Mouse (Mus musculus): Measurements from ENCODE around the gene Pitpnm2. TPM values are rescaled to one million over a fixed set of nuclear protein-coding genes. Genes with fewer than 3 reads are reported as not detected.

Pitpnm2 gene
- polyA plus RNA-seq, 1 experiment from 2014 or later: 3.1 TPM

GRCm38 (mm10) chr5:124204127-124204794, 45.3 kb downstream of the Pitpnm2 start:
- no peak overlapping the region for H3K4me3 ChIP-seq (replicated peaks)
- H3K36me3 ChIP-seq: no peaks in the 10 kb centered on the region
- no peak for ATAC-seq
- peaks cover 56% of the 10 kb centered on the region for H3K4me1 ChIP-seq (replicated peaks)
- no peak overlapping the region for H3K4me2 ChIP-seq (replicated peaks)
- 72% methylated on average over 9 of the region's 9 CpGs for WGBS
- peak overlapping the region; percentile 9; the same call in 1 of the 2 replicates for H3K27ac ChIP-seq
- no peaks in the 10 kb centered on the region for H3K27me3 ChIP-seq (replicated peaks)
- no peak overlapping the region for H3K9ac ChIP-seq
- no peaks in the 10 kb centered on the region for H3K9me3 ChIP-seq

- peaks cover 60% of the 10 kb centered on the region for H3K4me1 ChIP-seq (replicated peaks)
- H3K4me3 ChIP-seq (replicated peaks): no peak overlapping the region
- 0 out of 2 replicates have a peak overlapping the region, but pooled peaks have one; percentile 5 for H3K27ac ChIP-seq
- no peak overlapping the region for H3K4me2 ChIP-seq (replicated peaks)
- no peak for ATAC-seq
- 84% methylated on average over 4 of the region's 4 CpGs for WGBS
- H3K9me3 ChIP-seq: no peaks in the 10 kb centered on the region
- no peaks in the 10 kb centered on the region for H3K36me3 ChIP-seq
- H3K9ac ChIP-seq: no peak overlapping the region
- H3K27me3 ChIP-seq (replicated peaks): no peaks in the 10 kb centered on the region
These were observed 46.3 kb downstream of the Pitpnm2 start for GRCm38 (mm10) chr5:124203251-124203650.

- ATAC-seq: no peak
- no peak overlapping the region for H3K9ac ChIP-seq
- 51% methylated on average over 4 of the region's 4 CpGs for WGBS
- no peak overlapping the region for H3K27ac ChIP-seq
- H3K27me3 ChIP-seq (replicated peaks): no peaks in the 10 kb centered on the region
- no peak overlapping the region for H3K4me3 ChIP-seq (replicated peaks)
- no peaks in the 10 kb centered on the region for H3K9me3 ChIP-seq
- no peaks in the 10 kb centered on the region for H3K36me3 ChIP-seq
- no peak overlapping the region for H3K4me2 ChIP-seq (replicated peaks)
- peaks cover 49% of the 10 kb centered on the region for H3K4me1 ChIP-seq (replicated peaks)
These were observed 47.5 kb downstream of the Pitpnm2 start for GRCm38 (mm10) chr5:124202071-124202470.

- Histone ChIP-seq H3K36me3 (no peaks in the 10 kb centered on the region), H3K9me3 (no peaks in the 10 kb centered on the region), H3K9ac (no peak overlapping the region), H3K27ac (no peak overlapping the region), H3K27me3 (replicated peaks) (no peaks in the 10 kb centered on the region), H3K4me3 (replicated peaks) (no peak overlapping the region), H3K4me2 (replicated peaks) (no peak overlapping the region), H3K4me1 (replicated peaks) (peaks cover 44% of the 10 kb centered on the region)
- ATAC-seq: no peak
- 46% methylated on average over 2 of the region's 2 CpGs for WGBS
These were observed 48.0 kb downstream of the Pitpnm2 start for GRCm38 (mm10) chr5:124201564-124201963.

GRCm38 (mm10) chr5:124200844-124201243, 48.7 kb downstream of the Pitpnm2 start:
- Histone ChIP-seq H3K36me3 (no peaks in the 10 kb centered on the region), H3K9ac (no peak overlapping the region), H3K4me3 (replicated peaks) (no peak overlapping the region), H3K27me3 (replicated peaks) (no peaks in the 10 kb centered on the region), H3K9me3 (no peaks in the 10 kb centered on the region), H3K4me1 (replicated peaks) (peaks cover 39% of the 10 kb centered on the region), H3K27ac (no peak overlapping the region), H3K4me2 (replicated peaks) (no peak overlapping the region)
- no peak for ATAC-seq
- 37% methylated on average over 5 of the region's 5 CpGs for WGBS

- WGBS: 82% methylated on average over 5 of the region's 5 CpGs
- H3K4me2 ChIP-seq (replicated peaks): no peak overlapping the region
- no peak for ATAC-seq
- no peak overlapping the region for H3K9ac ChIP-seq
- H3K36me3 ChIP-seq: no peaks in the 10 kb centered on the region
- peaks cover 35% of the 10 kb centered on the region for H3K4me1 ChIP-seq (replicated peaks)
- no peak overlapping the region for H3K4me3 ChIP-seq (replicated peaks)
- H3K27me3 ChIP-seq (replicated peaks): no peaks in the 10 kb centered on the region
- H3K27ac ChIP-seq: no peak overlapping the region
- H3K9me3 ChIP-seq: no peaks in the 10 kb centered on the region
These were observed 50.4 kb downstream of the Pitpnm2 start for GRCm38 (mm10) chr5:124199168-124199567.

GRCm38 (mm10) chr5:124198473-124198872, 51.1 kb downstream of the Pitpnm2 start:
- peaks cover 35% of the 10 kb centered on the region for H3K4me1 ChIP-seq (replicated peaks)
- ATAC-seq: peak; percentile 63
- 56% methylated on average over 7 of the region's 7 CpGs for WGBS

GRCm38 (mm10) chr5:124196082-124196481, 53.5 kb downstream of the Pitpnm2 start:
- H3K4me3 ChIP-seq (replicated peaks): no peak overlapping the region
- H3K36me3 ChIP-seq: no peaks in the 10 kb centered on the region
- no peaks in the 10 kb centered on the region for H3K27me3 ChIP-seq (replicated peaks)
- no peaks in the 10 kb centered on the region for H3K9me3 ChIP-seq
- no peak overlapping the region for H3K4me2 ChIP-seq (replicated peaks)
- no peak for ATAC-seq
- WGBS: 74% methylated on average over 4 of the region's 4 CpGs
- peaks cover 23% of the 10 kb centered on the region for H3K4me1 ChIP-seq (replicated peaks)
- H3K27ac ChIP-seq: no peak overlapping the region
- H3K9ac ChIP-seq: no peak overlapping the region

More at GRCm38 (mm10) chr5:124198473-124198872, 51.1 kb downstream of the Pitpnm2 start:
- Histone ChIP-seq H3K27ac (no peak overlapping the region), H3K4me2 (replicated peaks) (no peak overlapping the region), H3K4me3 (replicated peaks) (no peak overlapping the region), H3K9ac (no peak overlapping the region), H3K27me3 (replicated peaks) (no peaks in the 10 kb centered on the region), H3K36me3 (no peaks in the 10 kb centered on the region), H3K9me3 (no peaks in the 10 kb centered on the region)

- H3K4me1 ChIP-seq (replicated peaks): peaks cover 9% of the 10 kb centered on the region
- H3K9me3 ChIP-seq: no peaks in the 10 kb centered on the region
- no peak overlapping the region for H3K9ac ChIP-seq
- H3K36me3 ChIP-seq: no peaks in the 10 kb centered on the region
- no peaks in the 10 kb centered on the region for H3K27me3 ChIP-seq (replicated peaks)
- H3K4me3 ChIP-seq (replicated peaks): no peak overlapping the region
- ATAC-seq: no peak
- WGBS: 69% methylated on average over 11 of the region's 11 CpGs
- H3K4me2 ChIP-seq (replicated peaks): no peak overlapping the region
- no peak overlapping the region for H3K27ac ChIP-seq
These were observed 55.0 kb downstream of the Pitpnm2 start for GRCm38 (mm10) chr5:124194386-124195084.

- H3K4me1 ChIP-seq (replicated peaks): peaks cover 3% of the 10 kb centered on the region; the same call in 1 of the 2 replicates
- 0 out of 2 replicates have a peak, but pooled peaks have one; percentile 23 for ATAC-seq
- H3K4me2 ChIP-seq (replicated peaks): no peak overlapping the region
- no peak overlapping the region for H3K9ac ChIP-seq
- no peak overlapping the region for H3K27ac ChIP-seq
- H3K4me3 ChIP-seq (replicated peaks): no peak overlapping the region
- H3K36me3 ChIP-seq: no peaks in the 10 kb centered on the region
- WGBS: 77% methylated on average over 24 of the region's 24 CpGs
- H3K9me3 ChIP-seq: no peaks in the 10 kb centered on the region
- H3K27me3 ChIP-seq (replicated peaks): no peaks in the 10 kb centered on the region
These were observed 56.1 kb downstream of the Pitpnm2 start for GRCm38 (mm10) chr5:124193286-124194112.

- no peaks in the 10 kb centered on the region for H3K27me3 ChIP-seq (replicated peaks)
- H3K4me3 ChIP-seq (replicated peaks): no peak overlapping the region
- ATAC-seq: no peak
- no peak overlapping the region for H3K4me2 ChIP-seq (replicated peaks)
- no peaks in the 10 kb centered on the region for H3K36me3 ChIP-seq
- 67% methylated on average over 10 of the region's 10 CpGs for WGBS
- peaks cover 6% of the 10 kb centered on the region for H3K4me1 ChIP-seq (replicated peaks)
- no peak overlapping the region for H3K9ac ChIP-seq
- H3K9me3 ChIP-seq: no peaks in the 10 kb centered on the region
- no peak overlapping the region for H3K27ac ChIP-seq
These were observed 56.8 kb downstream of the Pitpnm2 start for GRCm38 (mm10) chr5:124192726-124193285.

GRCm38 (mm10) chr5:124192251-124192710, 57.3 kb downstream of the Pitpnm2 start:
- Histone ChIP-seq H3K4me2 (replicated peaks) (no peak overlapping the region), H3K27me3 (replicated peaks) (no peaks in the 10 kb centered on the region), H3K9ac (0 out of 2 replicates have a peak overlapping the region, but pooled peaks have one; percentile 17), H3K36me3 (no peaks in the 10 kb centered on the region), H3K4me3 (replicated peaks) (no peak overlapping the region), H3K9me3 (no peaks in the 10 kb centered on the region), H3K27ac (no peak overlapping the region), H3K4me1 (replicated peaks) (peaks cover 11% of the 10 kb centered on the region)
- 77% methylated on average over 7 of the region's 7 CpGs for WGBS
- ATAC-seq: no peak

All from intestine, embryonic 15.5 days (tissue).